Mouse (Mus musculus) lung, postnatal 0 days (tissue): ENCODE measurements at regions not wholly inside any gene's neighbourhood (a gene's known extent, or its start where the extent isn't known, plus 50 kb on each side); places are given as distances from the start of the nearest gene placed in this dataset.

ENCODE experiments used
- ATAC-seq: fragments of 200-750 bp; cut with Nextera tagmentation; 2 replicates; pipeline ENCODE4 v1.8.0; 2017; ENCODE audit warnings: moderate library complexity
- DNase-seq: peaks from one replicate; pipeline ENCODE4 v3.0.0-alpha.2; 2016; ENCODE audit warnings: low spot score
- H3K27ac ChIP-seq: fragments of 300-500 bp; sonication (generic); 2 replicates; pipeline ENCODE4 v1.5.1; 2014; ENCODE audit warnings: antibody characterized with exemption, mild to moderate bottlenecking, low read length, mixed read lengths
- H3K27me3 ChIP-seq: fragments of 300-500 bp; sonication (generic); replicated peaks from 2 replicates; pipeline ENCODE4 v1.6.1; 2014; ENCODE audit warnings: low read length, mixed read lengths; ENCODE audit not compliant: insufficient read depth
- H3K36me3 ChIP-seq: fragments of 300-500 bp; sonication (generic); 2 replicates; pipeline ENCODE4 v1.6.1; 2014; ENCODE audit warnings: low read length, mixed read lengths; ENCODE audit not compliant: insufficient read depth
- H3K4me1 ChIP-seq: fragments of 300-500 bp; sonication (generic); 2 replicates; pipeline ENCODE4 v1.6.1; 2014; ENCODE audit warnings: antibody characterized with exemption, low read depth, low read length, mixed read lengths; ENCODE audit not compliant: insufficient read depth
- H3K4me2 ChIP-seq: fragments of 300-500 bp; sonication (generic); replicated peaks from 2 replicates; pipeline ENCODE4 v1.6.1; 2014; ENCODE audit warnings: low read depth, mild to moderate bottlenecking, low read length, moderate library complexity, mixed read lengths
- H3K4me3 ChIP-seq: fragments of 300-500 bp; sonication (generic); 2 replicates; pipeline ENCODE4 v1.5.1; 2014; ENCODE audit warnings: low read depth, low read length
- H3K9ac ChIP-seq: fragments of 300-500 bp; sonication (generic); replicated peaks from 2 replicates; pipeline ENCODE4 v1.6.1; 2014; ENCODE audit warnings: low read depth, mild to moderate bottlenecking
- H3K9me3 ChIP-seq: fragments of 300-500 bp; sonication (generic); 2 replicates; pipeline ENCODE4 v1.6.1; 2016; ENCODE audit warnings: low read length, mixed read lengths
- CTCF ChIP-seq: IDR thresholded peaks from 2 replicates; pipeline ENCODE4 v1.5.1; 2016; ENCODE audit warnings: antibody characterized with exemption, mild to moderate bottlenecking
- EP300 ChIP-seq: IDR thresholded peaks from 2 replicates; pipeline ENCODE4 v1.6.1; 2016; ENCODE audit warnings: antibody characterized with exemption, mild to moderate bottlenecking, control low read depth
- WGBS: fragments of 180-500 bp; shearing (Covaris S2); extraction: QIAGEN DNeasy Blood & Tissue Kit; methylation state at CpG from one replicate; pipeline ENCODE4 v1.1.7; 2014; 5-methylcytosine and 5-hydroxymethylcytosine counted together

DNA sequence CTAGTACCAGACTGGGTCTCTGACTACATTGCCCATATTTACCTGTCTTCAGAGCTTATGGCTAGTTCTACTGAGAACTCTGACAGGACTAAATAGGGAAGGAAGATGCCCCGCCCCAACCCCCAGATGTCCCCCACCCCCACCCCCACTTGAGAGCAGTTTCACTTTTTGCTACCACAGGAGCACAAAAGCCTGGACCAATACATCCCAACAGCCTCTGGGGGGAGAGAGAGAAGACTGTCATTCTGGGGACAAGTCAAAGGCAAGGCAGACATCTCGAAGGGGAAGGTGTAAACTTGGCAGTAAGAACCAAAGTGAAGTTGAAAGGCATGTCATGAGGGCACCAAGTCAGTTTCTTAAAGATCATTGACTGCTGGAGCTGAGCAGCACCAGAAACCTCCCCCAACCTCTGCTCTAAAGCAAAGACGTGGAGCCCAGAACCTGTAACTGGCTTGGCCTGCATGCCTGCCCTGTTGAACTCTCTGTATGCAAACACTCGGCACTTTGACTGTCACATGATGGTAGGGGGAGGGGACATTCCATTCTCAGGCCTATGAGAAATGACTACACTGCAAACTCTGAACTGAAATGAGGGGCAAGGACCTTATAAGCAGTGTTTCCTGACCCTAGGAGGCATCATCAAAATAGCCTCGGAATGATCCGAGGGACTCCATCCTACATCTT lies 123.3 kb downstream of the Psat1 start:
- no peaks in the 10 kb centered on the region for H3K27me3 ChIP-seq
- no peak overlapping the region for H3K27ac ChIP-seq
- no peak overlapping the region for H3K9ac ChIP-seq
- no peaks in the 10 kb centered on the region; the same call in 1 of the 2 replicates for H3K4me1 ChIP-seq
- 51% methylated on average over 6 of the region's 6 CpGs for WGBS
- no peak overlapping the region for H3K4me3 ChIP-seq
- no peak overlapping the region for H3K4me2 ChIP-seq
- TF ChIP-seq CTCF: no peak
- TF ChIP-seq EP300: no peak
- no peak for ATAC-seq
- no peaks in the 10 kb centered on the region for H3K9me3 ChIP-seq
- H3K36me3 ChIP-seq: no peaks in the 10 kb centered on the region
- no peak for DNase-seq

GRCm38 (mm10) chr19:15820020-15820419 lies 127.1 kb downstream of the Psat1 start:
- ATAC-seq (no peak), DNase-seq (no peak)
- Histone ChIP-seq H3K4me3 (no peak overlapping the region), H3K27me3 (no peaks in the 10 kb centered on the region), H3K27ac (no peak overlapping the region), H3K9ac (no peak overlapping the region), H3K9me3 (no peaks in the 10 kb centered on the region), H3K36me3 (no peaks in the 10 kb centered on the region), H3K4me2 (no peak overlapping the region), H3K4me1 (no peaks in the 10 kb centered on the region)
- 29% methylated on average over 7 of the region's 7 CpGs for WGBS
- TF ChIP-seq CTCF: no peak
- no peak for TF ChIP-seq EP300

- DNase-seq: no peak
- Histone ChIP-seq H3K27me3 (no peaks in the 10 kb centered on the region), H3K9ac (no peak overlapping the region), H3K4me1 (no peaks in the 10 kb centered on the region), H3K4me2 (no peak overlapping the region), H3K36me3 (no peaks in the 10 kb centered on the region), H3K9me3 (no peaks in the 10 kb centered on the region), H3K27ac (no peak overlapping the region), H3K4me3 (no peak overlapping the region)
- TF ChIP-seq CTCF (no peak), EP300 (no peak)
- no peak for ATAC-seq
- WGBS: 59% methylated on average over 6 of the region's 6 CpGs
Observed at GRCm38 (mm10) chr19:15815166-15815565, 132.0 kb downstream of the Psat1 start.

DNA sequence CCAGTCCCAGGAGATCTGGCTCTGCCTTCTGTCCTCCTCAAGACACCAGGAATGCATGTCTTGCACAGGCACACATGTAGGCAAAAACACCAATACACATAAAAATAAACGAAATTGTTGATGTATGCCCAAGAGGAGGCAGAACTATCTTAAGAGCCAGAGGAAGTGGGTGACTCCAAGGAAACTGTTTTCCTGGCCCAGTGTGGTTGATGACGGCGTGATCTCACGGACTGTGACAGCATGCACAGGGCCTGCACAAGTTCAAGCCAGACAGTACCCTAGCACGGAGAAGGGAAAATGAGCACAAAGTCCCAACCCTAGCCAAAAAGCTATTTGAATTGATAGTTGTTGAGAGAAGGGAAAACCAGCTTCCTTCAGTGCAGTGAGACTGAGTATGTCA lies 138.1 kb downstream of the Psat1 start:
- TF ChIP-seq EP300 (no peak), CTCF (no peak)
- 83% methylated on average over 5 of the region's 5 CpGs for WGBS
- H3K27ac ChIP-seq: no peak overlapping the region

DNA sequence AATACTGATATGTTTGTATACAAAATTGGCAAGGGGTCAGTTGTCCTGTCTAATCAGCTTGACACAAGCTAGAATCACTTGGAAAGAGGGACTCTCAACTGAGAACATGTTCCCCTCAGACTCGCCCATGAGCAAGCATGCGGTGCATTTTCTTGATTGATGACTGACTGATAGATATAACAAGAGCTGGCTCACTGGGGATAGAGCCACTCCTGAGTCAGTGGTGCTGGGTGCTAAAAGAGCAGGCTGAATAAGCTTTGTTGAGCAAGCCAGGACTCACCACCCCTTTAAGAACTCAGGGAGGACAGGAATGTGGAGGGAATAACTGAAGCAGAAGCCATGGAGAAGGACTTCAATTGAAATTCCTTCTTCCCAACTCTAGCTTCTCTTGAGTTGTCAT lies 139.5 kb downstream of the Psat1 start:
- Histone ChIP-seq H3K27me3 (no peaks in the 10 kb centered on the region), H3K4me1 (no peaks in the 10 kb centered on the region), H3K4me3 (no peak overlapping the region), H3K9ac (no peak overlapping the region), H3K9me3 (no peaks in the 10 kb centered on the region), H3K4me2 (no peak overlapping the region), H3K27ac (no peak overlapping the region), H3K36me3 (no peaks in the 10 kb centered on the region)
- ATAC-seq (no peak), DNase-seq (no peak)
- TF ChIP-seq CTCF: no peak
- WGBS: 77% methylated on average over 2 of the region's 2 CpGs

More for the DNA sequence above, 138.1 kb downstream of the Psat1 start:
- H3K4me1 ChIP-seq: no peaks in the 10 kb centered on the region
- no peak for ATAC-seq
- H3K36me3 ChIP-seq: no peaks in the 10 kb centered on the region
- no peak for DNase-seq
- H3K9ac ChIP-seq: no peak overlapping the region
- H3K9me3 ChIP-seq: no peaks in the 10 kb centered on the region
- H3K4me3 ChIP-seq: no peak overlapping the region
- no peak overlapping the region for H3K4me2 ChIP-seq
- H3K27me3 ChIP-seq: no peaks in the 10 kb centered on the region

DNA sequence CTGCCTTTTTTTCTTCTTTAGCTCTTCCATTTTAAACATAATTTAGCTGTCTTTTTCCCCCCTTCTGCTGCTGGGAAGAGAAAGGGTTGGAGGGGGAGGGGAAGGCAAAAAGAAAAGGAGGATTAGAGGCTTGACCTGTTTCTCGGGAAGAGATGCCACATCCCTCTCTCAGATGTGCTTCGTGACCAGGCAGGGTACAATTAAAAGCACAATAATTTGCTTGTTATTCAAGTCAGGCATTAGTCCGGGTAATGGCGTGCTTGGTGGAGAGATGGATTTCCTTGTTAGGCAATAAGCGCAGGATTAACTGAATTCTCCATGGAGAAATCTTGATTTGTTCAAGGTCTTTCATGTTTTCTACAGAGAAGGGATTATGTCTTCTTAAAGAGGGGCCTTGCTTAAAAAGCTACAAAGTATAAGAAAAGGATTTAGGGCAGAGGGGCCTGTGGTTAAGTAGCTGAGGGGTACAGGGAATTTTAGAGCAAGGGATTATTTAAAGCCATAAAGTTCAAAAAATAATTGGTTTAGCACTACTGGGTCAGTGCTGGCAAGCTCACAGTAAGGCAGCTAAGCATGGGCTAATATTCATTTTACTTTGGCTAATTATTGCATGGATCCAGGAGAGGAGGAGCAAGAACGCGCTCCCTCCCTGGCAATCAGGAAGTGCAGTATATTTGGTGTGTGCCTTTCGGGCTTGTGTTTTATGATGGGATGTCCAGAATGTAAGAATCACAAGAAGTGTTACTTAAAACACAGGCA lies 143.8 kb downstream of the Psat1 start:
- Histone ChIP-seq H3K27ac (no peak overlapping the region), H3K4me1 (no peaks in the 10 kb centered on the region), H3K9ac (no peak overlapping the region), H3K4me3 (no peak overlapping the region), H3K27me3 (no peaks in the 10 kb centered on the region), H3K4me2 (no peak overlapping the region), H3K9me3 (no peaks in the 10 kb centered on the region), H3K36me3 (no peaks in the 10 kb centered on the region)
- DNase-seq (no peak), ATAC-seq (no peak)
- WGBS: 72% methylated on average over 8 of the region's 8 CpGs
- TF ChIP-seq CTCF: no peak
- TF ChIP-seq EP300: no peak
